Mouse (Mus musculus) ZHBTc4 (cell line): ENCODE data around the gene Tppp3.

Experiments used
- DNase-seq: peaks from one replicate; pipeline ENCODE4 v3.0.0-alpha.2; 2011; ENCODE audit warnings: low read depth, low spot score

Gene Tppp3

DNA sequence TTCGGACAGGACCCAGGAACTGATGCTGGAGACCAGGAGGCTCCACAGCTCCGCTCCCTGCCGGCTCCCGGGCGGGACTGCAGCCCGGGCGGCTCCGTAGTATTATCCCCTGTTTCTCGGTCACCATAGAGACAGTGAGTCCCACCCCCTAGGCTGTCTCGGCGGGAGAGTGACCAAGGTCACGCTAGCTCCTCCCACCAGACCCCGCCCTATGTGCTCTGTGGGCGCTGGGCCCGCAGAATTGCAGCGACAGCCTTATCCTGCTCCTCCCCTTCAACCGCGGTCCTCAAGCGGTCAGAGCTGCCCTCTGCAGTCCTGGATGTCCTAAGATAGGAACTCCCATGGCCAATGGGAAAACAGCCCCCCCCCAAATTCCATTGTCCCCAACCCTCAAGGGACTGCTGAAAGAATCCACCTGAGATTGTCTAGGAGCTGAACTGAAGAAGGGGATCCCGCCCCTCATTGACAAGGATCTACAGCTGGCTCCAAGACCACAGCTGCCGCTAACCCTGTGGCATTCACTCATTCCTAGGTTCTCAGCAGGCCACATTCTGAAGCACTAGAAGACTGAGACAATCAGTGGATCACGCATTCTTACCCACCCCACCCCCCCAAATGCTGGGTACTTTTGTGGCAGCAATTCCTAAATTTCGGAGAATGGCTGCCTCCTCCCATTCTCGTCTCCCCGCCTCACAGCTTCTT, at the start of gene Tppp3:
Tppp3 (minus strand) TSS at position 213 of the 702 bp plus-strand sequence.
- DNase-seq: peak; percentile 97

DNA sequence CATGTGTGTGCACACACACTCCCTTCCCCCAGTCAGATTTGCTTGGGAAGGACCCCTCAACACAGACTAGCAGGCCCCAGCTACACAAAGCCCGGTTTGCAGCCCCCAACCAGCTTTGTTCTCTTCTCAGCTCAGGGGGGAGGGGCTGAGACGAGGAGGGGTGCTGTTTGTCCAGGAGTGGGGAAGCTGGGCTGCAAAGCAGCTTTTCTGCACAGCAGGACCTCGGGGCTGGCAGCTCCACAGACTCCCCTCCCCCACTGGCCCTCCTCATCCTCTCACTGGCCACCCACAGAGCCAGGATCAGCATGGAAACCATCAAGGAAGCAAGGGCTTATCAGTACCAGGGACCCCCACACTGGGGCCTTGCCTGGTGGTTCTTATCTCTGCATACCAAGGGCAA, 49.7 kb upstream of the Tppp3 start:
- DNase-seq: no peak

DNA sequence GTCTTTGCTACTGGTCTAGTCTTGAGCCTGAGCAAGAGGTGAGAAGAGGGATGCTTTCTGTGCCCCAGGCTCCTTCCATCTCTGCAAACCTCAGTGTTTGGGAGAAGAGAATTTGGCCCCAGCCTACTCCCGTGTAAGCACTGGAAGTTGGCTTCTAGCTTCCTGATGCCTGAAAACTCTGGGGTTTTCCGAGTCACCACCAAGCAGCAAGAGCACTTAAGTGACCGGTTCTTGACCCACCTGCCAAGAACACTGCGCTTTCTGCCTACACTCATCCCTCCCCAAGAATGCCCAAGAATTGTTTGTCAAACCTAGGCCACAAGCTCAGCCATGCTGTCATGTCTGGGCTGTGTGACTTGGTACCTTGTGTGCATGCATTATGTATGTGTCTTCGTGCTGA, 49.2 kb upstream of the Tppp3 start:
- DNase-seq: no peak

DNA sequence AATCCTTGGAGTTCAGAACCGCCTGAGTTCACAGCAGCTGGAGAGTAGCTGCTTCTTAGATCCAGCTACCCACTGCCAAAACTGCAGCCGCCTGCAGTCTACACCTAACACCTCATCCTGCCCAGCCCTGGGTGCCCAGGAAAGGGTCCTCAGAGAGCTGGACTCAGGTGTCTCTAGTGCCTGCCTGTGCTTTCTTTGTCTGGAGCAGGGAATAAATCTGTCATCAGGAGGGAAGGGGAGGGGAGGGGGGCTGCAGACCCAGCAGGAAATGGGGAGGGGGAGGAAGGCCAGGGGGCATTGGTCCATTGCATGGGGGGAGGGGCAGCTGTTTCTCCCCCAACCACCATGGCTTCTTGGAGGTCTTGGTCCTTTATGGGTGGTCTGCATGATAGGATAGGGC, 48.3 kb upstream of the Tppp3 start:
- no peak for DNase-seq

DNA sequence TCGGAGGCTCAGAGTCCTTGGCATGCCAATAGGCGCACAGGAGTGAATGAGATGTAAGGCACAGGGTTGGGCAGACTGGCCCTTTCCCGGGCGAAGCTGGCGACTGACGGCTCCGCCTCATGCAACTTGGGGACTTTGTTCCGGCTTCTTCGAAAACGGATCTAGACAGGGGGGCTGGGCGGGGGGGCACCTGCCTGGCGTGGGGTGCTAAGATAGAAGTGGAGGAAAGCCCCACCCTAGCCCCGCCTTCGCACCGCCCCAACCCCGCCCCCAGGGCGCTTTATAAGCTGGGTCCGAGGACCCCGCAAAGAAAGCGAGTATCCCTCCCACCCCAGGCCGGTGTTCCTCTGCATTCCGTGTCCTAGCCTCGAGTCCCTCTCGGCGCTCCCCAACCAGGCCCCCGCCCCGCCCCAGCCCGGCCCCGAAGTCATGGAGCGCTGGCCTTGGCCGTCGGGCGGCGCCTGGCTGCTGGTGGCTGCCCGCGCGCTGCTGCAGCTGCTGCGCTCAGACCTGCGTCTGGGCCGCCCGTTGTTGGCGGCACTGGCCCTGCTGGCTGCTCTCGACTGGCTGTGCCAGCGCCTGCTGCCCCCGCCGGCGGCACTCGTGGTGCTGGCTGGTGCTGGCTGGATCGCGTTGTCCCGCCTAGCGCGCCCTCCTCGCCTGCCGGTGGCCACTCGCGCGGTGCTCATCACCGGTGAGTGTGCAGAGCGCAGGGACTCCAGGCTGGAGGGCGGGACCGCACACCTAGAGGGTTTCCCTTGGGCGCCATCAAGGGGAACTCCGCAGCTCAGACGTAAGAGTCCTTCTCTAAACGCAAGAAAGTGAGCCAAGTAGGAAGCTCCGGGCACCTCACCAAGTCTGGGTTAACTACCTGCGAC, 47.3 kb upstream of the Tppp3 start, which contains the start of gene Hsd11b2:
Hsd11b2 (plus strand) TSS at position 320 of the 878 bp plus-strand sequence.
- DNase-seq: peak; percentile 66

DNA sequence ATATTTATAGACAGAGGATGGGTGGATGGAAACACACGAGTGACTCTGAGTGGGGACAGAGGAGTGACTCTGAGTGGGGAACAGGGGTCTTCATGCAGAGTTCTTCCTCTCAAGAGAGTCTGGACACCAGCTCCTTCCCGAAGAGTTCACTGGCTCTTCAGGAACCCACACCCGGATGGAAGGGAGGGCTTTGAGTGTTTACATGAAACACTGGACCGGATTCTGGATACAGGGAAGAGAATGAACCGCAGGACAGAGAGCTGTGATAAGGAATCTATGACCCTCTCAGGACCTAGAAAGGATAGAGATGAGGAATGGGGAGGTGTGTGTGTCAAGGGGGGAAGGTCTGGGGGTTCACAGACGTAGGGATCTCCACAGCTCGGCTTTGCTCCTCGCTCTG, 46.0 kb upstream of the Tppp3 start:
- no peak for DNase-seq

DNA sequence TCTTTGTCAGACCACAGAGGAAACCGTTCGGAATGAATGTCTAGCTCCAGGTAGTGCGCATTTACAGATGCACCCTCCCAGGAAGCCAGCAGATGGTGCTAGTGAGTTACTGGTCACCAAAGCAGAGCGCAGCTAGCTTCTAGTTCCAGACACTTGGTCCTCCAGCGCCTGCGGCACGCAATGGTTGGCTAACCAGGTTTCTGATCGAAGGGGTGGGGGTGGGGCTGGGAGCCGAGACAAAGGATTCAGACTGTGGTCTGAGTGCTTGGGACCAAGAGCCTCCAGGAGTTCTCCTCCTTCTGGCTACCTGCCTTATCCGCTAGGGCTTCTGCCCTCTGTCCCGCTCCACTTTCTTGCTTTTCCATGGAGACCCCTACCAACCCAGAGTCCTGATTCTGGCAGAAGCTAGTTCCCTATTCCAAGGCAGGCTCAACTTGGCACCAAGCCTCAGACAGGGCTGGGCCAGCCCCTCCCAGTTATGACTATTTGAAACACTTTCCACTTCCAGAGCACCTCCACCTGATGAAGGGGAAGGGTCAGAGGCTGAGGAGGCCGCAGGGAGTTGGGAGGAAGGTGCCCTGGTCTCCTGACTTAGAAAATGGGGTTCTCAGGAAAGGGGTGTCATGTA, 44.8 kb upstream of the Tppp3 start:
- DNase-seq: peak; percentile 97

DNA sequence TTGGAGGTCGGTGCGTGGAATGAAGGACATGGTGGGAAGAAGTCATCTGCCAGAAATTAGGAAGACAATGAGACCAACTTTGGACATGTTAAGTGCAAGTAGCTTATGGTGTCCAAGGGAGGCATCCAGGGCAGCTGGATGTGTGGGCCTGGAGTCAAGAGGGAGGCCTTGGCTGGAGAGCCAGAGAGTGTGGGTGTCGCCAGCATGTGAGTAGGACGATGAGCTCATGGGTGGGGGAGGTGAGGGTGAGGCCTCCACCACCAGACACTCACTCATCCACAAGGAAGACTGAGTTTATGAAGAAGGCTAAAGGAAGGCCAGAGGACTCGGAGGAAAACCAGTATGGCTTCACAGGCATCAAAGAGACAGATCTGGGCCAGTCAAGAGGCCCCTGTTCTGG, 43.3 kb upstream of the Tppp3 start:
- DNase-seq: peak; percentile 40

DNA sequence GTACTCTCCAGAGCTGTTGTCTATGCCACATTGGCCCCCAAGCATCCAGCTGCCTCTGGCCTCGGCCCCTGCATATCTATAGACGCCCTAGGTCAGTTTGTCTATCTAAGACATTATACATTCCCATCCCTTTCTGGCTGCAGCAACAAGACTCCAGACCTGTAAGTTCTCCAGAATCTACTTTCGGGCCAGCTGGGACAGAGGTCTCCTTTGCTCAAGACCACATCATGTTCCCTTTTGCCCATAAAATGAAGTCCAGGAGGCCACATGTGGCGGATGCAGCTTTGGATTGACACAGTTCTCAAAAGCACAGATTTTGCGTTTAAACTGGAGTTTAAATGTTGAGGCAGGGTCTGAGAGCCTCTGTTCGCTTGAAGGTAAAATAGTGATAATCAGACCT, 42.9 kb upstream of the Tppp3 start:
- no peak for DNase-seq

DNA sequence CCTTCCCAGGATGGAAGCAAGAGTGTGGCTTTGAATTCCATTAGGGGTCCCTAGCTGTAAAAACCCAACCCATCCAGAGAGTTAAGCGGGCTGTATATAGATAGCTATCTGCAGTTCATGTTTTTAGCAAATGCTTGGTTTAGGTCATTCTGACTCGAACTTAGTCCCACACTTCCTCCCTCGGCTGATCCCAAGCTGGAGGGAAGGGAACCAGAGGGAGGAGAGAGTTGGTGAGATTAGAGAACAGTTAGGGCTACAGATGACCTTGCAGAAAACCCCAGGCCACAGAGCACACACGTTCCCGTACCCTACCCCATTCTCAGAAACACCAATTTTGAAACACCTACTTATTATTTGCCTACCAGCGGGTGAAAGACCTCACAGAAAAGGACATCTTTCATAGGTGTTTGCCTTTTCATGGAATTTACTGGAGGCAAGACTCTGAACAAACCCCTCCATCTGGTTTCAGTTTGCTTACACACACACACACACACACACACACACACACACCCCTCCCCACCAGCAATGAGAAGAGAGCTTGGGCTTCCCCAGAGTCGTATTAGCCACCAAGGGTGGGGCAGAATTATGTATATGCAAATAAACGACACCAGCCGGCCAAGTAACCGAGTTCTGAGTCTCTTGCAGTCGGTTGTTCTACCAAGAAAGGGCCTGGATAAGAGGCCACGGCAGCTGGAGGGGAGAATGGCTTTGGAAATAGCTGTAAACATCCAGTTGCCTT, 38.8 kb upstream of the Tppp3 start:
- DNase-seq: no peak

DNA sequence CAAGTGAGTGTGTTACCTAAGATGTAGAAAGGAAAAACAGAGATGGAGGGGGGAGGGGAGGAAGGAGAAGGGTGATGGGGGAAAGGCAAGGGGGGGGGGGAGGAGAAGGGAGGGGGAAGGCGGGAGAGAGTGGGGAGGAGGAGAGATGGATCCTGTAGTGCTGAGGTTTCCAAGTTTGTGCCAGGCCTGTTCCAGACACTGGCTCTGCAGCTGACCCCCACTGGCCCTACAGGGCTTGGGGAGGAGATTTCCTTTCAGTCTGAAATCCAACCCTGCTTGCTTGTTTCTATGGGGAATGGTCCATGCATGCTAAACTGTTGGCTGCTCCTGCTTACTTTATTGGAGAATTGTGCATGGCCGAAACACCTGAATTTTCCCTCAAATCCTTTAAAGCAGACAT, 37.4 kb upstream of the Tppp3 start:
- no peak for DNase-seq

DNA sequence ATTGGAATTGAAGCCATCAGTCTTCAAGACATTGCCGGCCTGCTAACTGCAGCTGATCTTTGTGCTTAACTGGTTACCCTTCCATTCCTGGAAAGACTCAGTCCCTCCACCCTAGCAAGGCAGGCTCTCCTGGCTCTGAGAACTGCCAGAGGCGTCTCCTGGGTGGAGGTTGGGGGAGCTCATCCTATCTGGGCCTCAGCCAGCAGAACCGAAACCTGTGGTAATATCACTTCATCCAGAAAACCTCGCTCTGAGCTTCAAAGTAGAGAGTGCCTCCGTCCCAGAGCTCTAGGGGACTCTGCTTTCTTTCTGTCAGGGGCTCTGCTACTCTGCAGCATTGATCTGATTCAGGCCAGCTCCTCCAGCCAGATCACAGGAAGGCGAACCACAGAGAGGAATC, 35.7 kb upstream of the Tppp3 start:
- DNase-seq: no peak

DNA sequence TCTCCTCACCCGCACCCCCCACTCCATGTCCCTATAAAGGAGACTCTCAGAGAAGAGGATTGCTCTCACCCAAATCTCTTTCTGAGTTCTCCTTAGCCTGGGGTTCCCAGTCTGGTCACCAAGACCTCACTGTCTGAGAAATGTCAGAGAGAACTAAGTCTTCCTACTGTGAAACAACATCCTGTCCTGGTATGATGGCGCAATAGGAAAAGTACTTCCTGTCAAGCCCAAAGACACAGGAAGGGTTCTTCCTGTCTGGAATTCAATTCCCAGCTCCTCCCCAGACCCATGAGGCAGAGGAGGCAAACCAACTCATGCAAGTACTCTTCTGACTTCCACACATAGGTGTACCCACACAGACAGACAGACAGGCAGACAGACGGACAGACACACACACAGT, 33.3 kb upstream of the Tppp3 start:
- DNase-seq: no peak

DNA sequence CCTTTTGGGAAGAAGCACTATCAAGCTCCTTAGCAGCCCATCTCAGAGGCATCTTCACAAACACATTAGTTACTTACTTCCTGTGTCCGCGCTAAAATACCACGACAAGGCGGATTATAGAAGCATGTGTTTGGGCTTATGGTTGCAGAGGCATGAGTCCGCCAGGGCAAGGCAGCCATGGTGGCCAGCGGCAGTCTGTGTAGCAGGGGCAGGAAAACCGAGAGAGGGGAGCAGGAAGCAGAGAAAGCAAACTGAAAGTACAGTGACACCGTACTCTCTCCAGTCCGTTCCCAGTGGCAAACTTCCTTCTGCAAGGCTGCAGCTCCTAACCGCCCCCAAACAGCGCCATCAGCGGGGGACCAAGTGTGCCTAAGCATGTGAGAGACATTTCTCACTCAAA, 28.5 kb upstream of the Tppp3 start:
- no peak for DNase-seq

DNA sequence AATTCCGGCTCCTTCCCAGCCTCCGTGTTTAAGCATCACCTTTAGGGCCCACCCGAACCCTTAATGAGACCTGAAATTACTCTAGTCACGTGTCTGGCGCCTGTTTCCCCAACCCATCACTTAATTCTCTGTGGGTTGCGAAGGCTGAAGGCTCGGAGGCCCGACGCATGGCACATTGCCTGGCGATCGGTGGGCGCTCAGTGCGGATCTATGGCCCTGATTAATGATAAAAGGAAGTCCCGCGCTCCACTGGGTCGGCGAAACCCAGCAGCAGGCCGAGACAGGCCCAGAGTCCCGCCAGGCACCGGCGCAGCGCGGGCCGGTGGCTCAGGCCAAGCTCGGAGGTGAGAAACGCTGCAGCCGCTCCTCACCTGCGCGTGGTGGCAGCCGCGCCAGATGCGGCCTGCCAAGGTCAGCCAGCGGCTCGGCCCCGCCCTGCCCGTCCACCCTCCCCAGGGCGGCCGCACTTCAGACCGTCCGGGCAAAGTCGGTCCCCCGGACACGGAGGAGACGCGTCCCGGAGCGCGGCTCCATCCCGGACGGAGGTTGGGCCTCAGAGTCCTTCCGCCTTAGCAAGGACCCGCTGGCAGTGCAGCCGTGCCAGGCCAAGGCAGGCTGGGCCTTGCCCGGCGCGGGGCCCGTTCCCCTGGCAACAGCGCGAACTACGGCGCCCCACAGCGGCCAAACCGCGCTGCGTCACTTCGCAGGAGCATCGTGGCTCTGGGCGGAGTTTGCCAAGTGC, 25.3 kb upstream of the Tppp3 start, which contains the start of gene Zdhhc1:
Zdhhc1 (minus strand) TSS at position 464 of the 742 bp plus-strand sequence.
- DNase-seq: peak; percentile 85

DNA sequence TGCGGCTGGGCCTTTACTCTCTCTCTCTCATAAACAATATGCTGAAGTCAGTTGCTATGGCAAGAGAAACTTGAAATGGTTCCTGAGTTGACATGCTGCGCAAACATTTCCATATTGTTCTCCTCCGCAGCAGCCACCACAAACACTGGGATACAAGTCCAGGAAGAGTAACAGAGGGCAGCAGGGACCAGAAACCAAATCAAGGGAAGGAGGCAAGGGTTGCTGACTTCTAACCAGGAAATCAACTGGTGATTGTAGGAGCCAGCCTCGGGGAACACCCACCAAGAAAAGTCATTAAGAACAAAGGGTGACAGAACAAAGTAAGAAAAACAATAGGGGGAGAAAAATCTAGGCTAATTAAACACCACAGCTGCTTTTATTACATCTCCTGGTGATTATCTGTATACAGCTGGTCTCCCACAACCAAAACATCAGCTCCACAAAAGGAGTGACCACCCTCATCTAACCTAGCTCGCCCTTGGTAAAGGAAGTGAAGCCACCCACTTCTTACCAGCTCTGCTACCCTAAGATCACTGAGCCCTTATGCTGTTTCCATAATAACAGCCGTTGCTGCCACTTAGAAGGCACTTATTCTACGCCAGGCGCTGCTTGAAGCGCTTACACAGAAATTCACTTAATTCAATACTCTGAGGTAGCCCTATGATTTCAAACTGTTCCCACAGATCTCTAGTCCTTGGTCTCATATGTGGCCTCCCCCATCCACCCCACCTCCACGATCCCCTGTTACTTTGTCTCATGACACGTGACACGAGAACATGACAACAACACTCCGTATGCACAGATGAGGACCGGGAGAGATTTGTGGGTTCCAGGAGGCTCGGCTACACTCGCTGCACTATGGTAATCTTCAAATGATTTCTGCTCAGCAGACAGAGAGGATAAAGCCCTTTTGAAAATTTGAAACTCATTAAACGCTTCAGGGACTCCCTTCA, 24.3 kb upstream of the Tppp3 start:
- DNase-seq: no peak

DNA sequence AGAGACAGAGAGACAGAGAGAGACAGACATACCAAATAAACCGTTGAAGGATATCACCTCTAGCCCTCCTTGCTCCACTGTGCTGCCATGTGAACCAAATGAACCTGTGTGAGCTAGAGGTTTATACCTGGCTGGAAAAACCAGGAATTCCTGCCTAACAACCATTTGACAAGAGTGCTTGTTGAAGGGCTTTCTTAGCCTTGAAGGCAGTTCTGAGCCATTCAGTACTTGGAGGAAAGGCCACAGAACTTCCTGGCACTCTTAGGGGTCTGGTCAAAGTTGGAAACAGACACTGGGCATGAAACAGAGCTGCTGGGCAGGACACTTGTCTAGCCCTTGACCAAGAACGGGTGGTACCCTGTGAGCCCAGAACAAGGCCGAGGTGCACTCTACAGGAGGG, 23.2 kb upstream of the Tppp3 start:
- DNase-seq: no peak

DNA sequence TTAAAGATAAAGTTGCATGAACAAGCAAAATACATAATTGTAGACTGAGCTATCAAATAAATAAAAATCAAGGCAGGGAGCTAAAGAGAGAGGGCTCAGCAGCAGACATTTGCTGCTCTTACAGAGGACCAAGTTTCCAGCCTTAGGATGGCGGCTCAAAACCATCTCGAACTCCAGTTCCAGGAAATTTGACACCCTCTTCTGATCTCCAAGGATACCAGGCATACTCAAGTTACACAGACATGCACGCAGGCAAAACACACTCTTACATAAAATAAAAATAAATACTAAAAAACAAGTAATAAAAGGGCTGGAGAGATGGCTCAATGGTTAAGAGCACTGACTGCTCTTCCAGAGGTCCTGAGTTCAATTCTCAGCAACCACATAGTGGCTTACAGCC, 22.2 kb upstream of the Tppp3 start:
- DNase-seq: no peak

DNA sequence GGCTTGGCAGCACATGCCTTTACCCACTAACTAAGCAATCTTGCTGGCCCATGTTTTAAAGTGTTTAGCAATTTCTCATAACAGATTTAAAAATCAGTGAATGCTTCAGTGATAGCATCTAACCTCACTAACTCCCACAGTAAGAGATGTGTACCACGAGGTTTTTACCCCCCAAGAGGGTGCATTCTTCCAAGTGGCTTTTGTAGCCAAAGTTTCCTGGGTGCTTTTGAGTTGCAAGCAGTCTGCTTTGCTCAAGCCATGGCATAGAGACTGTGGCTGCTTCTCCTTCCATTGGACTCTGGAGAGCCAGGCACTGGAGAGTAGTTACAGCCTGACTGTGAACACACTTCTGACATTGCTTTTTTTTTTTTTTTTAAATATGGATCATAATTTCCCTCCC, 18.0 kb upstream of the Tppp3 start:
- no peak for DNase-seq

DNA sequence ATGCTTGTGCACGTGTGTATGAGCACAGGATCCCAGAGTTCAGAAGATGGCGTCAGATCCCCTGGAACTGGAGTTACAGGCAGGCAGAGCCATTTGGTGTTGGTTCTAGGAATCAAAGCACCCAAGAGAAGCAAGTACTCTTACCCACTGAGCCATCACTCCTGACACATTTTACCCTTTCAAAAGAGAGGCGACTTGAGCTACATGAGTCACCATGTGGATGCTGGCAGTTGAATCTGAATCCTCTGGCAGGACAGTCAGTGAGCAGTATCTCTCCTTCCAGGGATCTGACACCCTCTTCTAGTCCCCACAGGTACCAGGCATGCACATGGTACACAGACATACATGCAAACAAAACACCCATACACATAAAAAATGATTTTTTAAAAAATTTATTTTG, 16.8 kb upstream of the Tppp3 start:
- no peak for DNase-seq
